Mouse (Mus musculus): ENCODE results near the gene Serpina3c. TPM values are rescaled to one million over a fixed set of nuclear protein-coding genes. Genes with fewer than 3 reads are reported as not detected.
"Not testable (repeated sequence)": the region's sequence is repeated elsewhere in the genome, so short reads cannot be mapped to it uniquely, and the experiment has no call there.

Gene Serpina3c
- total RNA-seq, 1 experiment from 2014 or later: 13.2 TPM

DNA sequence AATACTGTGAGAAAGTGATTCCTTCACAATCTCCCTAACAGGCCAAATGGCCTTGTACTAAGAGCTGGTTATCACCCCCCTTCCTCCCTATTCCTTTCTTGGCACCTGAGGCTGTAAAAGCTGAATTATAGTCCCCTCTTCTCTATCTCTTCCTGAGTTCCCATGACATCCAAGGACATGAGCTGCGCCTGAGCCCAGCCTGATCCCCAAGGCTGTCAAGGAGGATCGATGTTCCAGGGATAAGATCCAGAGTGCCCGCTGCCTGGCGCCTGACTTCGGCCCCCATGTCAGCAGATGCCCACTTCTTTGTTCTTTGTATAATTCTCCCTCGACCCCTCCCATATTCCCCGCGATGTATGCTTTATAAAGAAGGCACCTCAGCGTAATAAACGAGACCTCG, 41.3 kb downstream of the Serpina3c start, which contains the start of gene Serpina3a:
TSS of gene Serpina3a (plus strand) at position 392 of the 400 bp plus-strand sequence.
- DNase-seq: not testable (repeated sequence)

DNA sequence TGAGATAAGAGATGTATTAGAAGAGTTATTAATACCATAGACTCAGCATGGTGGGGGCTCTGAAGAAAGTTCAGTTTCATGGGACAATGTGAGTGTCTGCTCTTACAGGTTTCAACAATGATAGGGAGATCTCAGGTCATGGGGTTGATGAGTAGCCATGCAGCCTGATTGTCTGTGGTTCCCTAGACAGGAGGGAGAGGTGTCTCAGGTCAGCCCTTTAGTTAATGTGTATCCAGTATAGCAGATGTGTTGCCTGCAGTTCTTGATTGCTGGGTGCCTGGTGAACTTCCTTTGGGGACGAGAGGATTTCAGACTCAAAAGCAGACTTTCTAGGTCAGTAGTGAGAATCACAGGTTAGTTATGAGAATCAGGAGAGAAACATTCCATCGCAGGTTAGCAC, 45.2 kb downstream of the Serpina3c start:
- DNase-seq: no peak

DNA sequence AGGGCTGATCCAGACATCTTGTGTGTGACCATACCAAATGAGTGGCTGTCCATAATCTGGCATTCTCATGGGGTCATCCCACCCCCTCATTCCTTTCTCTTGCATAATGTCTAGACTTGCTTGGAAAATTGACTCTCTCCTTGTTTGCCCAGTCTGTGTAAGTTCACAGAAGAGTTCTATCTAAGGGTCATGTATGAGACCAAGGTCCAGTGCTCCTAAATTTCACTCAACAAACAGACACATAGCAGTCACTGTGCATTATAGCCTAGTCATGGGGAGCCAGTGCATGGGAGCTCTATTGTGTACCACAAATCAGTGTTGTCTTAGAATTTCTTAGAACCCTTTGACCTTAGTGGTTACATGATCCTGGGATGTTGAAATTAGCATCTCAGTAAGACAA, 46.8 kb downstream of the Serpina3c start:
- DNase-seq: no peak

DNA sequence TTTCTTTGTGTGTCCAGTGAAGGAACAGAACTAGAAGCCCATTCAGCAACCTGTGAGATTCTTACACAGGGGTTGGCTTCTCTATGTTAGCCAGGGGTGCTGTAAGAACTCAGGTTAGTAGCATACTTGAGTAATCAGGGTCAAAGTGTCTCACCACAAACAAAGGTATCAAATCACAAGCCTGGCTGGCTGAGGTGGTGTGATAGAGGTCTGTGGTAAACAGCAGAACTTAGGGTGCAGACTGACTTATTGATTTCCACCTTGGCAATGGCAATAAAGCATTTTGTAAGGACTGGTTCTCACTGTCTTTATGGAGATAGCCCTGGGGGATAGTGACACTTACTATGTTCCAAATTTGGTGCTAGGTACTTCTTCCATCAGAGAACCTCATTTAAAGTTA, 47.8 kb downstream of the Serpina3c start:
- DNase-seq: no peak

DNA sequence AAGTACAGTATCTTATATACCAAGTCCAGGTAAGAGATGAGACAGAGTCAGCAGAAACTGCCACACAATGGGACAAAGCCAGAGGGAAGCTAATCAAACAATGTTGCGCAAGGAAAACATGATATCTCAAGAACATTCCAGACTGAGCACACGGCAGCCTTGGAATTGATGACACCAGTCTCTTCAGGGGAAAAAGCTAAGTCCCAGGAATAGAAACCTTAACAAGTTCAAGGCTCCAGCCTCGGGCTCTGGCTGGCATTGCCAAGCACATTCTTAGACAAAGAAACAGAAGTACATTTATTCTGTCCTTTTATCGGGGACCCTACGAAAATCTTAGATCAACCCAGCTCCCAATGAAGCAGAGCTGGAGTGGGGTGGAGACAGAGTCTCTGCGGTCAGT, 52.9 kb downstream of the Serpina3c start, which contains the start of gene Serpina5:
TSS of gene Serpina5 (plus strand) at position 346 of the 400 bp plus-strand sequence.
- no peak for DNase-seq

Other genes starting within 250 kb of the Serpina3c start
- gene Serpina1c, start 249.0 kb downstream of the Serpina3c start, total RNA-seq (2021): 41.5 TPM in 1 of 2 replicates, not detected in the other
- 0.24 and 32.8 TPM in 2 replicates for gene Serpina1e, start 194.9 kb downstream of the Serpina3c start, total RNA-seq (2021)
- gene Serpina11, start 163.9 kb downstream of the Serpina3c start, total RNA-seq (2021): not detected in 2 replicates
- not detected in 2 replicates for gene Serpina9, start 140.1 kb downstream of the Serpina3c start, total RNA-seq (2021)
- gene Serpina12, start 109.4 kb downstream of the Serpina3c start, total RNA-seq (2021): 0.12 and 0.24 TPM in 2 replicates
- not detected in 2 replicates for gene Serpina5, start 52.8 kb downstream of the Serpina3c start, total RNA-seq (2021)
- not detected in 2 replicates for gene Serpina3a, start 41.1 kb downstream of the Serpina3c start, total RNA-seq (2021)
- gene Serpina3b, start 25.9 kb downstream of the Serpina3c start, total RNA-seq (2021): 0.18 TPM in 1 of 2 replicates, not detected in the other
- 0.15 TPM in 1 of 2 replicates, not detected in the other for gene Serpina3f, start 60.7 kb upstream of the Serpina3c start, total RNA-seq (2021)
- gene Serpina3g, start 82.4 kb upstream of the Serpina3c start, total RNA-seq (2021): 2.6 TPM in 2 replicates
- gene Serpina3i, start 109.3 kb upstream of the Serpina3c start, total RNA-seq (2021): not detected in 2 replicates
- gene Serpina3j, start 160.7 kb upstream of the Serpina3c start, total RNA-seq (2021): not detected in 2 replicates
- 1.2 and 103 TPM in 2 replicates for gene Serpina3k, start 184.6 kb upstream of the Serpina3c start, total RNA-seq (2021)
- gene Serpina3m, start 184.6 kb upstream of the Serpina3c start, total RNA-seq (2021): 0.64 and 8.5 TPM in 2 replicates

Data from adrenal gland, postnatal 25 days (tissue).